Mouse (Mus musculus): ENCODE results near the gene Pllp.

Gene Pllp

GRCm38 (mm10) chr8:94703972-94704668, 8.0 kb upstream of the Pllp start:
- in situ Hi-C loops (cut with MseI, MboI) = loop anchor here (5.0 kb wide), 1 partner anchor 108 kb away; the partner anchor contains the start of gene Ccl17 (in 2 of the 2)

GRCm38 (mm10) chr8:94702844-94703813, 7.1 kb upstream of the Pllp start:
- in situ Hi-C loops (cut with MseI, MboI) = loop anchor here (5.0 kb wide), 1 partner anchor 109 kb away; the partner anchor contains the start of gene Ccl17 (in 2 of the 2)

GRCm38 (mm10) chr8:94702156-94702555, 6.1 kb upstream of the Pllp start:
- in situ Hi-C loops (cut with MseI, MboI) = loop anchor here (5.0 kb wide), 1 partner anchor 110 kb away; the partner anchor contains the start of gene Ccl17 (in 2 of the 2)

DNA sequence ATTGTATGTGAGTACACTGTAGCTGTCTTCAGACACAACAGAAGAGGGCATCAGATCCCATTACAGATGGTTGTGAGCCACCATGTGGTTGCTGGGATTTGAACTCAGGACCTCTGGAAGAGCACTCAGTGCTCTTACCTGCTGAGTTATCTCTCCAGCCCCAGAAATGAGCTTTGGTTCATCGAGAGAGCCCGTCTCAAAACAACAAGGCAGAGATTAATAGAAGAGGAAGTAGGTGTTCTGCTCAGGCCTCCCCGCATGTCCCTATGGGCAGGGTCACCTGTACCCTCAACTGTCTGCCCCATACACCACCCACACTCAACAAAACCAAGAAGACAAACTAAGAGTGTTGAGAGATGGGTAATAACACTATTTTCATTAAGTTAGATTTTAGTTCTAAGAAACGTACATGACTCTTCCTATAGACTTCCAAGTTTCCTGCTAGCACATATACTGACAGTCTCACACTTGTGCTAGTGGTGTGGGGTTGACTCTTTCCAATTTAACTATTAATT, 4.4 kb upstream of the Pllp start:
- in situ Hi-C loops (cut with MseI, MboI) = loop anchor here (5.0 kb wide), 1 partner anchor 112 kb away; the partner anchor contains the start of gene Ccl17 (in 2 of the 2)

GRCm38 (mm10) chr8:94699366-94699765, 3.3 kb upstream of the Pllp start:
- in situ Hi-C loops (cut with MseI, MboI) = no loop called here

DNA sequence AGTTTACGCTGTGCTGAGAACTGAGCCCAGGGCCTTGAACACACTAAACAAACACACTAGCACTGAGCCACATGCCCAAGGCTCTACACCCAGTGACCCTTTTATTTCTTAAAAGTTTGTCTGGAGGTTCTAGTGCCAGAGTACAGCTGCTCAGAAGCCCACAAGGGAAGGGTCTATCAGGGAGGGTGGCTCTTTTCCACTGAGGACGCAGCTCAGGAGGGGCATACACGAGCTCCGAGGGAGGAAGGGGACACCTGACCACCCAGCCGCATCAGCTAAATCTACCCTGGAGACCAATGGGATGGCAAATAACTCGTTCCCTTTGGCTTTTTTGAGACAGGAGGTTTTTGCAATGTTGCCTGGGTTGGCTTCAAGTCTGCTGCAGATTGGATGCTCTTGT, 1.9 kb upstream of the Pllp start:
- in situ Hi-C loops (cut with MseI, MboI) = no loop called here

GRCm38 (mm10) chr8:94696566-94696965, 488 bp upstream of the Pllp start:
- in situ Hi-C loops (cut with MseI, MboI) = no loop called here

DNA sequence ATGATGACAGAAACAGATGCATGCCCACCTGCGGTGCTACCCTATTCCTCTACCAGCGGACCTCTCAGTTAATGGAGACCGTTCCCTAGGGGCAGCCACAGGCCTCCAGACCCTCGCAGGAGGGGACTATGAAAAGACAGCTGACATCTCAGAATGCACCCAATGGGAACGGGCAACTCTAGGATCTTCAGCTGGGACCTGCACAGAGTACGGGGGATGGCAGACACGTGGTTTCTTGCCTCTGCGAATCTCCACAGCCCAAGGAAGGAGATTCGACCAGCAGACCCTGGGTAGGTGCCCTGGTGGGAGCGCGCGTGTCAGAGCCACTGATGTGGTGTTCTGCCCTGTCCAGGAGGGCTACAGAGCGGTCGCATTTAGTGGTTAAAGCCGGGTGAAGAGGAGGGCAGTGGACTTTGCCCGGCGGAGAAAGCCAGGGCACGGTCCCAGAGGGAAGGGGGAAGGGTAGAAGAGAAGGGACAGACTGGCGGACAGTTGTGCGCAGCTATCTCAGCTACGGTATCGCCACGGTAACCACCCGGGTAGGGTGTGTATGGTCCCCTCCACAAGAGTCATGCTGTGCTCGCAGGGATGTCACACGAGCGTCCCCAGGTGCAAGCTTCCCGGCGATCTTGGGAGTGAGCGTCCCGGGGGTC, 611 bp downstream of the Pllp start:
- in situ Hi-C loops (cut with MseI, MboI) = no loop called here

GRCm38 (mm10) chr8:94694701-94695100, 1.4 kb downstream of the Pllp start:
- in situ Hi-C loops (cut with MseI, MboI) = no loop called here

GRCm38 (mm10) chr8:94685953-94686352, 10.1 kb downstream of the Pllp start:
- in situ Hi-C loops (cut with MseI, MboI) = no loop called here

DNA sequence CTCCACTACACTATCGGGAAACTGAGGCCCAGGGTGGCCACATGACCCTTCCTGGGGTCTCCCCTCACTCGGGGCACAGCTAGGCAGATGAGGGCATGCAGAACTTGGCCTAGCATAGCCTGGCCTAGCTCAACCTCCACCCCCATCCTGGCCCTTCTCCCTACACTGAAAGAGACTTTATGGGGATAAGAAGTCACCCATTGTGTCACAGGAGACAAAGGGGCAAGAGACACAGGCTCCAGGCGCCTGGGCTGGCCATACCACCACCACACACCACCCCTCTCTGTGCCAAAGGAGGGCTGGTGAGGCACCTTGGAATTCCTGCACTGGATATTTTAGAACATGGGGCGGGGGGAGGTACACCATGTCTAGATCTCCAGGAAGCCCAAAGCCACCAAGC, 11.8 kb downstream of the Pllp start:
- in situ Hi-C loops (cut with MseI, MboI) = no loop called here

- in situ Hi-C loops (cut with MseI, MboI) = no loop called here
Observed at GRCm38 (mm10) chr8:94682732-94683524, 13.2 kb downstream of the Pllp start.

DNA sequence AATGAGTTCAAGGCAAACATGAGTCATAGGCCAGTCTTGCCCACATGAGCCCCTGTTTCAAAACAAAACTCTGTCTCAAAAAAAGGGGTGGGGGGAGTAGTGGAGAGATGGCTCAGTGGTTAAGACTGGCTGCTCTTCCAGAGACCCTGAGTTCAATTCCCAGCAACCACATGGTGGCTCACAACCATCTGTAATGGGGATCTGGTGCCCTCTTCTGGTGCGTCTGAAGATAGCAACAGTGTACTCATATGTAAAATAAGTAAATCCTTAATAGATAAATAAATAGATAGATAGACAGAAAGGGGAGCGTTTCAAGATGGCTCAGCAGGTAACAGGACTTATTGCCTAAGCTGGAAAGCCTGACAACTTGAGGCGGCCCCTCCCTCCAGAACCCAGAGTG, 15.7 kb downstream of the Pllp start:
- in situ Hi-C loops (cut with MseI, MboI) = no loop called here

DNA sequence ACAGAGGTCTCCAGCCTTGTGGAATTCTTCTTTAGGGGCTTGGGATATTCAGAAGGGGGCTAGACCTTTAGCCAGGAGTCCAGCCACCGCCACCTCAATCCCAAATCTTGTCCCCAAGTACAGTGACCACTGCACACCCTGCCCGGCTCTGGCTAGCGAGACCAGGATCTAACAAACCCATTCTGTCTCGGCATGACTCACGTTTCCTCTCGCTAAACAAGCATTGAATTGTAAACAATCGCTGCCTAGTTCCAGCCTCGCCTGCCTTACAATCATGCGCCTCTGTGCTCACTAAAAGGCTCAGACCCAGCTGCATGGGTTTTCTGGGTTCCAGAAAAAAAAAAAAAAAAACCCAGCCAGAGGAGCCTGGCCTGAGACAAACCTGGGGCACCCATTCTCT, 17.5 kb downstream of the Pllp start:
- in situ Hi-C loops (cut with MseI, MboI) = no loop called here

GRCm38 (mm10) chr8:94675923-94676322, 20.2 kb downstream of the Pllp start:
- in situ Hi-C loops (cut with MseI, MboI) = no loop called here

- in situ Hi-C loops (cut with MseI, MboI) = no loop called here
Observed at GRCm38 (mm10) chr8:94674384-94674783, 21.7 kb downstream of the Pllp start.

DNA sequence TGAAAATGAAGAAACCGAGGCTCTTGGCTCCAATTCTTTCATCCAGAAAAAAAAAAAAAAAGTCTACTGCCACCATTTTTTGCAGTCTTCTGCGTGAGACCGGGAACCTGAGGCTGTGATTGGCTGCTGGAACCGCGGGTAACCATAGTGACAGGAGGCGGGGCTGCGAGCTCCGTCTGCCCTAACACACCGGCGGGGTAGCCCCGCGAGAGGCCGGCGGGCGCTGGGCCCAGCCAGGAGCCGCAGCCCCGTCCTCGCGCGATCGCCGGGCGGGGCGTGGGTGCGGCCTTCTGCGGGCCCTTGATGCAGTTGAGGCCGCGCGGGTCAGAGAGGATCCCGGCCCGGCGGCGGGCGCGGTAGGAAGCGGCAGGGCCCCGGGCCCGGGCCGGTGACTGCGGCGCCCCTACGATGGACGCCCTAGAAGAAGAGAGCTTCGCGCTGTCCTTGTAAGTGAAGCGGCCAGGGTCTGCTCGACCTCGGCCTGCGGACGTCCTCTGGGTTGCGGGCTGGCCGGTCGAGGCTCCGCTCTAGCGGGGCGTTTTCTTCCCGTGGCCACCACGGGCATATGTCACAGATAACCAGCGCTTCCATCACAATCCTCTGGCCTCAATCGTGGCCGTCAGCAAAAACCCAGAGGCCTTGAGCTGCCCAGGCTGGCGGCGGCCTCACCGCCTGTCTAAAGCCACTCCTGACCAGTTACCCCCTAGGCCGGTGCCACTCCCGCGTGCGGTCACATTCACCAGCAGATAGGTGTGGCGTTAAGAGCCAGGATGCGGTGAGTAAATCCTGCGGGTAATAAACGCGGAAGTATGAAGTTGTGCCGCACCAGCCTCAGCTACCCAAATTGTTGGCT, 29.4 kb downstream of the Pllp start, which contains the start of gene Arl2bp:
Arl2bp (plus strand) TSS at position 145 of the 853 bp plus-strand sequence.
- in situ Hi-C loops (cut with MseI, MboI) = no loop called here

GRCm38 (mm10) chr8:94664722-94665121, 31.4 kb downstream of the Pllp start:
- in situ Hi-C loops (cut with MseI, MboI) = no loop called here

GRCm38 (mm10) chr8:94660418-94660817, 35.7 kb downstream of the Pllp start:
- in situ Hi-C loops (cut with MseI, MboI) = no loop called here

DNA sequence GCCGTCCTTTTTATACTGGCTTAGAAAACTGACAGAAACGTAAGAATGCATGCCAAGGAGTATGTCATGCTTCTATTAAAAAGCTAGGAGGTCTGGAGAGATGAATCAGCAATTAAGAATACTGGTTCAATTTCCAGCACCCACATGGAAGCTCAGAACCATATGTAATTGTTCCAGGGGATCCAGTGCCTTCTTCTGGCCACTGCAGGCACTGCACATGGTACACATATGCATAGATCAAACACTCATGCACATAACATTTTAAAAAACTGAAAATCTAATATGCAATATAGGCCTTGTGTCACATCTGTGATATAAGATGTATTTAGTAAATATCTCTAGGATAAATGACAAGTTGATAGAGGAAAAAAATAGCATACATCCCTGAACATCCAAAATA, 38.0 kb downstream of the Pllp start:
- in situ Hi-C loops (cut with MseI, MboI) = no loop called here
